Mouse (Mus musculus) adrenal gland, adult (tissue): ENCODE results near the gene 1700016D06Rik.

Experiments used
- DNase-seq, 2 experiments: peaks; one replicate each; pipeline ENCODE4 v3.0.0; 2022 to 2023; ENCODE audit warnings: low spot score in 1 of 2; ENCODE audit not compliant: inconsistent age in 2 of 2

Gene 1700016D06Rik

GRCm38 (mm10) chr8:11701033-11701362, at the start of gene 1700016D06Rik:
Gene 1700016D06Rik, minus strand, starts transcription at chr8:11701063.
- DNase-seq: no peak

- peak in 1 of 2 experiments; percentile 38 for DNase-seq
Measured at GRCm38 (mm10) chr8:11749472-11749871, 48.6 kb upstream of the 1700016D06Rik start.

GRCm38 (mm10) chr8:11746850-11747600, 46.2 kb upstream of the 1700016D06Rik start:
- no peak for DNase-seq

- no peak for DNase-seq
Measured at GRCm38 (mm10) chr8:11743580-11743979, 42.7 kb upstream of the 1700016D06Rik start.

GRCm38 (mm10) chr8:11740857-11741256, 40.0 kb upstream of the 1700016D06Rik start:
- no peak for DNase-seq

GRCm38 (mm10) chr8:11739082-11739481, 38.2 kb upstream of the 1700016D06Rik start:
- no peak for DNase-seq

GRCm38 (mm10) chr8:11737096-11737495, 36.2 kb upstream of the 1700016D06Rik start:
- DNase-seq: no peak

- DNase-seq: no peak
Measured at GRCm38 (mm10) chr8:11735672-11736235, 34.9 kb upstream of the 1700016D06Rik start.

- DNase-seq: no peak
Measured at GRCm38 (mm10) chr8:11730271-11730940, 29.5 kb upstream of the 1700016D06Rik start.

- DNase-seq: peak in 1 of 2 experiments; percentile 37
Measured at GRCm38 (mm10) chr8:11728482-11729295, 27.8 kb upstream of the 1700016D06Rik start.

- DNase-seq: peak; percentile 13 to 59
Measured at GRCm38 (mm10) chr8:11727651-11728481, 27.0 kb upstream of the 1700016D06Rik start, which contains the start of gene Arhgef7. Gene Arhgef7, plus strand, starts transcription at chr8:11727721.

- peak in 1 of 2 experiments; percentile 24 for DNase-seq
Measured at GRCm38 (mm10) chr8:11727273-11727650, 26.4 kb upstream of the 1700016D06Rik start.

GRCm38 (mm10) chr8:11717194-11717593, 16.3 kb upstream of the 1700016D06Rik start:
- no peak for DNase-seq

GRCm38 (mm10) chr8:11712244-11712643, 11.4 kb upstream of the 1700016D06Rik start:
- DNase-seq: no peak

GRCm38 (mm10) chr8:11710415-11710814, 9.6 kb upstream of the 1700016D06Rik start:
- no peak for DNase-seq

- DNase-seq: no peak
Measured at GRCm38 (mm10) chr8:11709542-11709941, 8.7 kb upstream of the 1700016D06Rik start.

- no peak for DNase-seq
Measured at GRCm38 (mm10) chr8:11708815-11709214, 8.0 kb upstream of the 1700016D06Rik start.

- no peak for DNase-seq
Measured at GRCm38 (mm10) chr8:11707701-11708100, 6.8 kb upstream of the 1700016D06Rik start.

- DNase-seq: peak; percentile 12 to 49
Measured at GRCm38 (mm10) chr8:11705818-11706217, 5.0 kb upstream of the 1700016D06Rik start.

- DNase-seq: no peak
Measured at GRCm38 (mm10) chr8:11704716-11705420, 4.0 kb upstream of the 1700016D06Rik start.
